Mouse (Mus musculus): Measurements from ENCODE around the gene Dnah6. TPM values are rescaled to one million over a fixed set of nuclear protein-coding genes. Genes with fewer than 3 reads are reported as not detected.

The Dnah6 gene
- polyA plus RNA-seq, 1 experiment = 0.70 TPM

DNA sequence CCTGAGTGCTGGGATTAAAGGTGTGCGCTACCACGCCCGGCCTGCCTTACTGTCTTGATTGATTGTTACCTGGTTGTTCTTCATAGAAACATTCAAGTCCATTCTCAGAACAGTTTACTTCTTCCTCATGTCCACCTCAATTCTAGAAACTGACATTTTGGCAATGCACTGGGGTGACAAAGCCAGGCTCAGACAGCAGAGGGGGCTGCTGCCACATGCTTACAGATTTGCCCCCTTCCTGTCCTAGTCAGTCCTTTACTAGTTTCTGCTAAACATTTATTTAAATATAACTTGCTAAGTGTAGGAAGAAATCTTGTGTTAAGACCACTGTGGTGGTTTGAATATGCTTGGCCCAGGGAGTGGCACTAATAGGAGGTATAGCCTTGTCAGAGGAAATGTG lies 192.6 kb downstream of the Dnah6 start:
- Histone ChIP-seq H3K4me1 (ENCODE audit: control insufficient read depth, insufficient read depth, low read length) (no peaks in the 10 kb centered on the region), H3K27ac (ENCODE audit: control insufficient read depth, insufficient read depth, low read depth, low read length, poor library complexity) (no peak overlapping the region), H3K4me3 (replicated peaks; ENCODE audit: control insufficient read depth, low read depth, low read length) (no peak overlapping the region)
- peak; percentile 17; the same call in 1 of the 2 replicates for TF ChIP-seq CTCF (IDR thresholded peaks at IDR 0.05; ENCODE audit: control insufficient read depth, insufficient read depth, low read length)
- TF ChIP-seq POLR2A (IDR thresholded peaks at IDR 0.05; ENCODE audit: borderline replicate concordance, control insufficient read depth, low read depth, low read length) = no peak
- 86% methylated on average over 3 of the region's 3 CpGs for WGBS

DNA sequence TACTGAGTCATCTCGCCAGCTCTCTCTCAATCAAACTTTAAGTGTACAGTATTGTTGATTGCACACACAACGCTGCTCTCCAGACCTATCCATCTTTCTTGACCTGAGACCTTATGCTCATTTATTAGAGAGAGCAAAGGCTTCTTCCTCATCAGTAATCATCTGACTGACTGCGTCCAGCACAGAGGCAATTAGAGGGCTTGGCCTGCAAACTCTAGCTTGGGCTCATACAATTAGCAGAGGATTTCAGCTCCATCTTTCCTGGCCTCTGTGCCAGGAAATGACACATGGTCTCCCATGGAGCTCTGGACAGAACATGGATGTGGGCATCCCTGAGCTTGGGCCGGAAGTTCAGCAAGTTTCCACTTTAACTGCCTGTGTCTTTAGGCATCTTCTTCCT lies 193.6 kb downstream of the Dnah6 start:
- Histone ChIP-seq H3K27ac (ENCODE audit: control insufficient read depth, insufficient read depth, low read depth, low read length, poor library complexity) (no peak overlapping the region), H3K4me1 (ENCODE audit: control insufficient read depth, insufficient read depth, low read length) (no peaks in the 10 kb centered on the region), H3K4me3 (replicated peaks; ENCODE audit: control insufficient read depth, low read depth, low read length) (no peak overlapping the region)
- TF ChIP-seq POLR2A (IDR thresholded peaks at IDR 0.05; ENCODE audit: borderline replicate concordance, control insufficient read depth, low read depth, low read length) (no peak), CTCF (IDR thresholded peaks at IDR 0.05; ENCODE audit: control insufficient read depth, insufficient read depth, low read length) (no peak)
- 78% methylated on average over 4 of the region's 4 CpGs for WGBS

- Histone ChIP-seq H3K4me1 (ENCODE audit: control insufficient read depth, insufficient read depth, low read length) (no peaks in the 10 kb centered on the region), H3K4me3 (replicated peaks; ENCODE audit: control insufficient read depth, low read depth, low read length) (no peak overlapping the region), H3K27ac (ENCODE audit: control insufficient read depth, insufficient read depth, low read depth, low read length, poor library complexity) (no peak overlapping the region)
- 81% methylated on average over 6 of the region's 6 CpGs for WGBS
- TF ChIP-seq POLR2A (IDR thresholded peaks at IDR 0.05; ENCODE audit: borderline replicate concordance, control insufficient read depth, low read depth, low read length) = no peak
- no peak for TF ChIP-seq CTCF (IDR thresholded peaks at IDR 0.05; ENCODE audit: control insufficient read depth, insufficient read depth, low read length)
Measured at GRCm38 (mm10) chr6:73026898-73027297, 194.6 kb downstream of the Dnah6 start.

GRCm38 (mm10) chr6:73020061-73020460 lies 201.4 kb downstream of the Dnah6 start:
- WGBS = 3% methylated on average over 3 of the region's 3 CpGs
- Histone ChIP-seq H3K4me1 (ENCODE audit: control insufficient read depth, insufficient read depth, low read length) (no peaks in the 10 kb centered on the region), H3K27ac (ENCODE audit: control insufficient read depth, insufficient read depth, low read depth, low read length, poor library complexity) (no peak overlapping the region), H3K4me3 (replicated peaks; ENCODE audit: control insufficient read depth, low read depth, low read length) (no peak overlapping the region)
- TF ChIP-seq CTCF (IDR thresholded peaks at IDR 0.05; ENCODE audit: control insufficient read depth, insufficient read depth, low read length) (no peak), POLR2A (IDR thresholded peaks at IDR 0.05; ENCODE audit: borderline replicate concordance, control insufficient read depth, low read depth, low read length) (no peak)

GRCm38 (mm10) chr6:73018725-73019280 lies 202.6 kb downstream of the Dnah6 start:
- Histone ChIP-seq H3K4me3 (replicated peaks; ENCODE audit: control insufficient read depth, low read depth, low read length) (no peak overlapping the region), H3K4me1 (ENCODE audit: control insufficient read depth, insufficient read depth, low read length) (no peaks in the 10 kb centered on the region), H3K27ac (ENCODE audit: control insufficient read depth, insufficient read depth, low read depth, low read length, poor library complexity) (no peak overlapping the region)
- TF ChIP-seq CTCF (IDR thresholded peaks at IDR 0.05; ENCODE audit: control insufficient read depth, insufficient read depth, low read length) = no peak
- no peak for TF ChIP-seq POLR2A (IDR thresholded peaks at IDR 0.05; ENCODE audit: borderline replicate concordance, control insufficient read depth, low read depth, low read length)
- 82% methylated on average over 10 of the region's 10 CpGs for WGBS

- no peaks in the 10 kb centered on the region for H3K4me1 ChIP-seq (ENCODE audit: control insufficient read depth, insufficient read depth, low read length)
- TF ChIP-seq POLR2A (IDR thresholded peaks at IDR 0.05; ENCODE audit: borderline replicate concordance, control insufficient read depth, low read depth, low read length) (no peak), CTCF (IDR thresholded peaks at IDR 0.05; ENCODE audit: control insufficient read depth, insufficient read depth, low read length) (no peak)
- H3K4me3 ChIP-seq (replicated peaks; ENCODE audit: control insufficient read depth, low read depth, low read length) = no peak overlapping the region
- whole genome bisulfite sequencing = 81% methylated on average over 13 of the region's 13 CpGs
- no peak overlapping the region for H3K27ac ChIP-seq (ENCODE audit: control insufficient read depth, insufficient read depth, low read depth, low read length, poor library complexity)
Measured at GRCm38 (mm10) chr6:73014317-73015160, 206.9 kb downstream of the Dnah6 start.

DNA sequence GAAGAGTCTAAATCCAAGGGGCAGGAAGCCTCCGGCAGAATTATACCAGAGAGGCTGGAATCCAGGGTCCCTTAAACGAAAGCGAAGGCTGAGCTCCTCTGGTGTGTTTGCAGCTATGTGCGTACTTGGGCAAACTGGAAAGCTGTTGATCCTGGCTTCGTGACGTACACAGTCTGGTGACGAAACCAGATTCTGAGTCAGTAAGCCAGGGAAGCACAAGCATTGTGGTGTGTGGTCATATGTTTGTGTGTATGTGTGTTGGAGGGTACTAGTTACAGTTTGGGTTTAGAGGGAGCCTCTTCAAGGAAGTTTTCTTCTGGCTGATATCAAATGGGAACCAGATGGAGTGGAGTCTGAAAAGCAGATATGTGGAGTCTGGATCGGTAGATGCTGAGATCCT lies 208.5 kb downstream of the Dnah6 start:
- 73% methylated on average over 8 of the region's 8 CpGs for WGBS
- TF ChIP-seq CTCF (IDR thresholded peaks at IDR 0.05; ENCODE audit: control insufficient read depth, insufficient read depth, low read length) (no peak), POLR2A (IDR thresholded peaks at IDR 0.05; ENCODE audit: borderline replicate concordance, control insufficient read depth, low read depth, low read length) (no peak)

GRCm38 (mm10) chr6:73011827-73012226 lies 209.6 kb downstream of the Dnah6 start:
- 84% methylated on average over 6 of the region's 6 CpGs for WGBS
- no peak overlapping the region for H3K27ac ChIP-seq (ENCODE audit: control insufficient read depth, insufficient read depth, low read depth, low read length, poor library complexity)
- H3K4me3 ChIP-seq (replicated peaks; ENCODE audit: control insufficient read depth, low read depth, low read length) = no peak overlapping the region
- H3K4me1 ChIP-seq (ENCODE audit: control insufficient read depth, insufficient read depth, low read length) = no peaks in the 10 kb centered on the region; the same call in 1 of the 2 replicates
- TF ChIP-seq POLR2A (IDR thresholded peaks at IDR 0.05; ENCODE audit: borderline replicate concordance, control insufficient read depth, low read depth, low read length) (no peak), CTCF (IDR thresholded peaks at IDR 0.05; ENCODE audit: control insufficient read depth, insufficient read depth, low read length) (no peak)

More for the DNA sequence above, 208.5 kb downstream of the Dnah6 start:
- no peak overlapping the region for H3K27ac ChIP-seq (ENCODE audit: control insufficient read depth, insufficient read depth, low read depth, low read length, poor library complexity)
- H3K4me3 ChIP-seq (replicated peaks; ENCODE audit: control insufficient read depth, low read depth, low read length) = no peak overlapping the region
- no peaks in the 10 kb centered on the region; the same call in 1 of the 2 replicates for H3K4me1 ChIP-seq (ENCODE audit: control insufficient read depth, insufficient read depth, low read length)
